Mouse (Mus musculus) embryo, embryonic 11 days (tissue): ENCODE measurements around the gene Eef1b2.
A peak's percentile ranks its signal among the peaks of the same experiment; 100 is the strongest.
"Not testable (repeated sequence)": the region's sequence is repeated elsewhere in the genome, so short reads cannot be mapped to it uniquely, and the experiment has no call there.

ENCODE experiments used
- DNase-seq: peaks from one replicate; pipeline ENCODE4 v3.0.0-alpha.2; 2015

Eef1b2 gene

GRCm38 (mm10) chr1:63176604-63177421 is at the start of gene Eef1b2, which contains the start of gene Ndufs1:
TSS of gene Eef1b2 (plus strand) at chr1:63176825.
TSS of gene Ndufs1 (minus strand) at chr1:63176833.
- DNase-seq: peak; percentile 97

- DNase-seq: no peak
These were observed 47.4 kb upstream of the Eef1b2 start for GRCm38 (mm10) chr1:63129273-63129672.

GRCm38 (mm10) chr1:63129857-63130690 is 46.6 kb upstream of the Eef1b2 start:
- no peak for DNase-seq

GRCm38 (mm10) chr1:63130883-63131282 is 45.7 kb upstream of the Eef1b2 start:
- no peak for DNase-seq

GRCm38 (mm10) chr1:63131766-63132165 is 44.9 kb upstream of the Eef1b2 start:
- DNase-seq: no peak

GRCm38 (mm10) chr1:63134530-63134929 is 42.1 kb upstream of the Eef1b2 start:
- DNase-seq: no peak

- no peak for DNase-seq
These were observed 38.7 kb upstream of the Eef1b2 start for GRCm38 (mm10) chr1:63137971-63138370.

GRCm38 (mm10) chr1:63138586-63138985 is 38.0 kb upstream of the Eef1b2 start:
- DNase-seq: not testable (repeated sequence)

GRCm38 (mm10) chr1:63140231-63140630 is 36.4 kb upstream of the Eef1b2 start:
- DNase-seq: no peak

- DNase-seq: no peak
These were observed 8.0 kb upstream of the Eef1b2 start for GRCm38 (mm10) chr1:63168638-63169037.

- DNase-seq: peak; percentile 21
These were observed 772 bp upstream of the Eef1b2 start for GRCm38 (mm10) chr1:63175853-63176252.

- no peak for DNase-seq
These were observed 394 bp upstream of the Eef1b2 start for GRCm38 (mm10) chr1:63176259-63176603.

GRCm38 (mm10) chr1:63178308-63178707 is 1.7 kb downstream of the Eef1b2 start:
- no peak for DNase-seq

GRCm38 (mm10) chr1:63180122-63180521 is 3.5 kb downstream of the Eef1b2 start:
- no peak for DNase-seq

GRCm38 (mm10) chr1:63180575-63180974 is 4.0 kb downstream of the Eef1b2 start:
- peak; percentile 15 for DNase-seq

GRCm38 (mm10) chr1:63181019-63181418 is 4.4 kb downstream of the Eef1b2 start:
- DNase-seq: peak; percentile 97

GRCm38 (mm10) chr1:63181480-63181879 is 4.9 kb downstream of the Eef1b2 start:
- DNase-seq: no peak

- DNase-seq: no peak
These were observed 5.6 kb downstream of the Eef1b2 start for GRCm38 (mm10) chr1:63182212-63182611.

- DNase-seq: peak; percentile 64
These were observed 6.1 kb downstream of the Eef1b2 start for GRCm38 (mm10) chr1:63182636-63183270.

GRCm38 (mm10) chr1:63185430-63185829 is 8.8 kb downstream of the Eef1b2 start:
- DNase-seq: not testable (repeated sequence)

GRCm38 (mm10) chr1:63188536-63188935 is 11.9 kb downstream of the Eef1b2 start:
- no peak for DNase-seq

GRCm38 (mm10) chr1:63190851-63191250 is 14.2 kb downstream of the Eef1b2 start:
- no peak for DNase-seq

GRCm38 (mm10) chr1:63192306-63193065 is 15.9 kb downstream of the Eef1b2 start:
- DNase-seq: no peak
